Mouse (Mus musculus): ENCODE measurements around the gene Tmem79.

DNA sequence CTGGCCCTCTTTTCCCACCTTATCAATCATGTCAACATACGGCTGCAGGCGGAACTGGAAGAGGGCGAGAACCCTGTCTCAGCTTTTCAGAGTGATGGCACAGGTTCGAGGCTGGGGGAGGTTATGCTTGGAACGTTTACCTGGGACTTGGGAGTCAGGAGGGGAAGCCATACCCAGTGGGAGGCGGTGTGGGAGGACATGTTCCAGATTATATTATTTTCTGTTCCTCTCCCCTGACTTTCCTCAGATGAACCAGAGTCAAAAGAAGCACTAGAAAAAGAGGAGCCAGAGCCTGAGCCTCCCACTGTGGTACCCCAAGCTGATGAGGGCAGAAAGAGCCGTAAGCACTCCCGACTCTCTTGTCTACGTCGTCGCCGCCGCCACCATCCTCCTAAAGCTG lies 14.8 kb upstream of the Tmem79 start:
- TF ChIP-seq POLR2A (IDR thresholded peaks at IDR 0.05; ENCODE audit: borderline replicate concordance, low read depth, low read length) (no peak), CTCF (IDR thresholded peaks at IDR 0.05; ENCODE audit: low read depth, low read length) (no peak)

All from bone marrow macrophage, adult 2 months (primary cell).